Mouse (Mus musculus): ENCODE data around the gene Zdhhc7. TPM values are rescaled to one million over a fixed set of nuclear protein-coding genes. Genes with fewer than 3 reads are reported as not detected.

Zdhhc7 gene
- 6.8 and 8.0 TPM in 2 replicates for total RNA-seq (2015; ENCODE audit: low replicate concordance)
- 9.2 and 9.6 TPM in 2 replicates for total RNA-seq (2017; ENCODE audit: low replicate concordance)

- ATAC-seq (replicated peaks; ENCODE audit: low FRiP score, poor library complexity, severe bottlenecking), result peak; percentile 61
These were observed at the start of gene Zdhhc7 for GRCm38 (mm10) chr8:120101068-120101972. Zdhhc7 (minus strand) TSS chr8:120101482.

GRCm38 (mm10) chr8:120150028-120150427 is 48.7 kb upstream of the Zdhhc7 start:
- no peak for ATAC-seq (replicated peaks; ENCODE audit: low FRiP score, poor library complexity, severe bottlenecking)

- ATAC-seq (replicated peaks; ENCODE audit: low FRiP score, poor library complexity, severe bottlenecking), result no peak
These were observed 44.8 kb upstream of the Zdhhc7 start for GRCm38 (mm10) chr8:120146051-120146450.

- no peak for ATAC-seq (replicated peaks; ENCODE audit: low FRiP score, poor library complexity, severe bottlenecking)
These were observed 43.5 kb upstream of the Zdhhc7 start for GRCm38 (mm10) chr8:120144652-120145301.

- ATAC-seq (replicated peaks; ENCODE audit: low FRiP score, poor library complexity, severe bottlenecking), result no peak
These were observed 42.8 kb upstream of the Zdhhc7 start for GRCm38 (mm10) chr8:120143911-120144651.

- no peak for ATAC-seq (replicated peaks; ENCODE audit: low FRiP score, poor library complexity, severe bottlenecking)
These were observed 39.5 kb upstream of the Zdhhc7 start for GRCm38 (mm10) chr8:120140769-120141168.

GRCm38 (mm10) chr8:120138958-120139357 is 37.7 kb upstream of the Zdhhc7 start:
- no peak for ATAC-seq (replicated peaks; ENCODE audit: low FRiP score, poor library complexity, severe bottlenecking)

- ATAC-seq (replicated peaks; ENCODE audit: low FRiP score, poor library complexity, severe bottlenecking), result no peak
These were observed 35.3 kb upstream of the Zdhhc7 start for GRCm38 (mm10) chr8:120136618-120137017.

GRCm38 (mm10) chr8:120135687-120136086 is 34.4 kb upstream of the Zdhhc7 start:
- ATAC-seq (replicated peaks; ENCODE audit: low FRiP score, poor library complexity, severe bottlenecking), result no peak

GRCm38 (mm10) chr8:120133169-120133568 is 31.9 kb upstream of the Zdhhc7 start:
- ATAC-seq (replicated peaks; ENCODE audit: low FRiP score, poor library complexity, severe bottlenecking), result no peak

GRCm38 (mm10) chr8:120131158-120131557 is 29.9 kb upstream of the Zdhhc7 start:
- ATAC-seq (replicated peaks; ENCODE audit: low FRiP score, poor library complexity, severe bottlenecking), result no peak

GRCm38 (mm10) chr8:120129547-120129946 is 28.3 kb upstream of the Zdhhc7 start:
- ATAC-seq (replicated peaks; ENCODE audit: low FRiP score, poor library complexity, severe bottlenecking), result no peak

- ATAC-seq (replicated peaks; ENCODE audit: low FRiP score, poor library complexity, severe bottlenecking), result no peak
These were observed 25.3 kb upstream of the Zdhhc7 start for GRCm38 (mm10) chr8:120126357-120127161.

GRCm38 (mm10) chr8:120124836-120125389 is 23.6 kb upstream of the Zdhhc7 start:
- no peak for ATAC-seq (replicated peaks; ENCODE audit: low FRiP score, poor library complexity, severe bottlenecking)

GRCm38 (mm10) chr8:120124261-120124660 is 23.0 kb upstream of the Zdhhc7 start:
- ATAC-seq (replicated peaks; ENCODE audit: low FRiP score, poor library complexity, severe bottlenecking), result no peak

GRCm38 (mm10) chr8:120120951-120121350 is 19.7 kb upstream of the Zdhhc7 start:
- ATAC-seq (replicated peaks; ENCODE audit: low FRiP score, poor library complexity, severe bottlenecking), result no peak

- ATAC-seq (replicated peaks; ENCODE audit: low FRiP score, poor library complexity, severe bottlenecking), result no peak
These were observed 18.6 kb upstream of the Zdhhc7 start for GRCm38 (mm10) chr8:120119931-120120330.

GRCm38 (mm10) chr8:120119429-120119828 is 18.1 kb upstream of the Zdhhc7 start:
- ATAC-seq (replicated peaks; ENCODE audit: low FRiP score, poor library complexity, severe bottlenecking), result no peak

- no peak for ATAC-seq (replicated peaks; ENCODE audit: low FRiP score, poor library complexity, severe bottlenecking)
These were observed 17.6 kb upstream of the Zdhhc7 start for GRCm38 (mm10) chr8:120118847-120119246.
